Mouse (Mus musculus): ENCODE measurements at regions not wholly inside any gene's neighbourhood (a gene's known extent, or its start where the extent isn't known, plus 50 kb on each side); places are given as distances from the start of the nearest gene placed in this dataset.

GRCm38 (mm10) chr6:84392752-84393511 is 200.8 kb downstream of the Cyp26b1 start:
- DNase-seq (ENCODE audit: low spot score in 2 of 2) = no peak

- no peak for DNase-seq (ENCODE audit: low spot score in 2 of 2)
Observed at GRCm38 (mm10) chr6:84391016-84391415, 202.7 kb downstream of the Cyp26b1 start.

GRCm38 (mm10) chr6:84385696-84386095 is 208.0 kb downstream of the Cyp26b1 start:
- DNase-seq (ENCODE audit: low spot score in 2 of 2) = no peak

- no peak for DNase-seq (ENCODE audit: low spot score in 2 of 2)
Observed at GRCm38 (mm10) chr6:84383718-84384117, 210.0 kb downstream of the Cyp26b1 start.

- DNase-seq (ENCODE audit: low spot score in 2 of 2) = no peak
Observed at GRCm38 (mm10) chr6:84383141-84383540, 210.6 kb downstream of the Cyp26b1 start.

- DNase-seq (ENCODE audit: low spot score in 2 of 2) = no peak
Observed at GRCm38 (mm10) chr6:84381571-84381970, 212.1 kb downstream of the Cyp26b1 start.

GRCm38 (mm10) chr6:84376666-84377065 is 217.0 kb downstream of the Cyp26b1 start:
- no peak for DNase-seq (ENCODE audit: low spot score in 2 of 2)

GRCm38 (mm10) chr6:84375498-84375897 is 218.2 kb downstream of the Cyp26b1 start:
- peak; percentile 29 to 30 for DNase-seq (ENCODE audit: low spot score in 2 of 2)

GRCm38 (mm10) chr6:84366365-84366764 is 227.3 kb downstream of the Cyp26b1 start:
- no peak for DNase-seq (ENCODE audit: low spot score in 2 of 2)

- DNase-seq (ENCODE audit: low spot score in 2 of 2) = no peak
Observed at GRCm38 (mm10) chr6:84365914-84366313, 227.8 kb downstream of the Cyp26b1 start.

GRCm38 (mm10) chr6:84364964-84365363 is 228.7 kb downstream of the Cyp26b1 start:
- DNase-seq (ENCODE audit: low spot score in 2 of 2) = no peak

GRCm38 (mm10) chr6:84362331-84362730 is 231.4 kb downstream of the Cyp26b1 start:
- DNase-seq (ENCODE audit: low spot score in 2 of 2) = no peak

GRCm38 (mm10) chr6:84357911-84358310 is 235.8 kb downstream of the Cyp26b1 start:
- DNase-seq (ENCODE audit: low spot score in 2 of 2) = no peak

GRCm38 (mm10) chr6:84353425-84354220 is 240.1 kb downstream of the Cyp26b1 start:
- no peak for DNase-seq (ENCODE audit: low spot score in 2 of 2)

GRCm38 (mm10) chr6:84344936-84345335 is 248.8 kb downstream of the Cyp26b1 start:
- DNase-seq (ENCODE audit: low spot score in 2 of 2) = no peak

GRCm38 (mm10) chr6:84333666-84334179 is 260.0 kb downstream of the Cyp26b1 start:
- no peak for DNase-seq (ENCODE audit: low spot score in 2 of 2)

- no peak for DNase-seq (ENCODE audit: low spot score in 2 of 2)
Observed at GRCm38 (mm10) chr6:84329106-84329505, 264.6 kb downstream of the Cyp26b1 start.

GRCm38 (mm10) chr6:84328030-84328390 is 265.7 kb downstream of the Cyp26b1 start:
- no peak for DNase-seq (ENCODE audit: low spot score in 2 of 2)

- DNase-seq (ENCODE audit: low spot score in 2 of 2) = no peak
Observed at GRCm38 (mm10) chr6:84327306-84328029, 266.2 kb downstream of the Cyp26b1 start.

GRCm38 (mm10) chr6:84325384-84326114 is 268.2 kb downstream of the Cyp26b1 start:
- no peak for DNase-seq (ENCODE audit: low spot score in 2 of 2)

- no peak for DNase-seq (ENCODE audit: low spot score in 2 of 2)
Observed at GRCm38 (mm10) chr6:84324185-84324584, 269.5 kb downstream of the Cyp26b1 start.
